Mouse (Mus musculus): ENCODE measurements around the gene Ankrd28.
"Not testable (repeated sequence)": the region's sequence is repeated elsewhere in the genome, so short reads cannot be mapped to it uniquely, and the experiment has no call there.

Gene Ankrd28

GRCm38 (mm10) chr14:31793979-31794775 is 36.3 kb downstream of the Ankrd28 start:
- no peak for DNase-seq

GRCm38 (mm10) chr14:31790797-31791196 is 39.7 kb downstream of the Ankrd28 start:
- no peak for DNase-seq

GRCm38 (mm10) chr14:31786906-31787305 is 43.5 kb downstream of the Ankrd28 start:
- DNase-seq, result no peak

- no peak for DNase-seq
Observed at GRCm38 (mm10) chr14:31785681-31786080, 44.8 kb downstream of the Ankrd28 start.

- no peak for DNase-seq
Observed at GRCm38 (mm10) chr14:31784975-31785374, 45.5 kb downstream of the Ankrd28 start.

GRCm38 (mm10) chr14:31781309-31782049 is 49.0 kb downstream of the Ankrd28 start:
- peak; percentile 59 for DNase-seq

GRCm38 (mm10) chr14:31780412-31781233 is 49.8 kb downstream of the Ankrd28 start:
- DNase-seq, result peak; percentile 19

- DNase-seq, result no peak
Observed at GRCm38 (mm10) chr14:31773518-31773917, 56.9 kb downstream of the Ankrd28 start.

- DNase-seq, result no peak
Observed at GRCm38 (mm10) chr14:31772251-31772650, 58.2 kb downstream of the Ankrd28 start.

- no peak for DNase-seq
Observed at GRCm38 (mm10) chr14:31768531-31768930, 61.9 kb downstream of the Ankrd28 start.

GRCm38 (mm10) chr14:31764083-31764482 is 66.4 kb downstream of the Ankrd28 start:
- no peak for DNase-seq

- no peak for DNase-seq
Observed at GRCm38 (mm10) chr14:31761727-31762126, 68.7 kb downstream of the Ankrd28 start.

GRCm38 (mm10) chr14:31759195-31759594 is 71.3 kb downstream of the Ankrd28 start:
- no peak for DNase-seq

GRCm38 (mm10) chr14:31758410-31758809 is 72.0 kb downstream of the Ankrd28 start:
- DNase-seq, result not testable (repeated sequence)

- DNase-seq, result no peak
Observed at GRCm38 (mm10) chr14:31748239-31748873, 82.1 kb downstream of the Ankrd28 start.

- no peak for DNase-seq
Observed at GRCm38 (mm10) chr14:31742523-31742922, 87.9 kb downstream of the Ankrd28 start.

GRCm38 (mm10) chr14:31734811-31735210 is 95.6 kb downstream of the Ankrd28 start:
- DNase-seq, result no peak

GRCm38 (mm10) chr14:31727522-31727921 is 102.9 kb downstream of the Ankrd28 start:
- DNase-seq, result no peak

- no peak for DNase-seq
Observed at GRCm38 (mm10) chr14:31722746-31723145, 107.7 kb downstream of the Ankrd28 start.

- no peak for DNase-seq
Observed at GRCm38 (mm10) chr14:31721256-31721655, 109.2 kb downstream of the Ankrd28 start.

GRCm38 (mm10) chr14:31718332-31718731 is 112.1 kb downstream of the Ankrd28 start:
- DNase-seq, result no peak

- no peak for DNase-seq
Observed at GRCm38 (mm10) chr14:31717360-31717759, 113.1 kb downstream of the Ankrd28 start.

- no peak for DNase-seq
Observed at GRCm38 (mm10) chr14:31715669-31716068, 114.8 kb downstream of the Ankrd28 start.
